Mouse (Mus musculus): ENCODE measurements around the gene Zmynd11. TPM values are rescaled to one million over a fixed set of nuclear protein-coding genes. Genes with fewer than 3 reads are reported as not detected.
"Not testable (repeated sequence)": the region's sequence is repeated elsewhere in the genome, so short reads cannot be mapped to it uniquely, and the experiment has no call there.

Gene Zmynd11
- polyA plus RNA-seq, 1 experiment from 2014 or later, result 163 TPM

GRCm38 (mm10) chr13:9753706-9754105 is 11.4 kb downstream of the Zmynd11 start:
- DNase-seq (peak; percentile 28), ATAC-seq (ENCODE audit: insufficient read depth) (no peak)
- Histone ChIP-seq H3K27me3 (ENCODE audit: insufficient read depth, low read length) (no peaks in the 10 kb centered on the region), H3K36me3 (ENCODE audit: insufficient read depth) (no peaks in the 10 kb centered on the region), H3K27ac (ENCODE audit: low read depth) (no peak overlapping the region; the same call in 1 of the 2 replicates), H3K9me3 (ENCODE audit: low read depth, low read length) (no peaks in the 10 kb centered on the region), H3K4me2 (no peak overlapping the region), H3K4me3 (ENCODE audit: low read depth, low read length) (no peak overlapping the region), H3K9ac (no peak overlapping the region), H3K4me1 (ENCODE audit: insufficient read depth) (peaks cover 16% of the 10 kb centered on the region; the same call in 1 of the 2 replicates)
- 36% methylated on average over 3 of the region's 3 CpGs for WGBS
- no peak for TF ChIP-seq CTCF (IDR thresholded peaks at IDR 0.05; ENCODE audit: low read depth)

- Histone ChIP-seq H3K4me2 (no peak overlapping the region), H3K4me3 (ENCODE audit: low read depth, low read length) (no peak overlapping the region), H3K27me3 (ENCODE audit: insufficient read depth, low read length) (no peaks in the 10 kb centered on the region), H3K9ac (no peak overlapping the region), H3K4me1 (ENCODE audit: insufficient read depth) (0 out of 2 replicates have a peak, but pooled peaks cover 6% of the 10 kb centered on the region), H3K9me3 (ENCODE audit: low read depth, low read length) (no peaks in the 10 kb centered on the region), H3K36me3 (ENCODE audit: insufficient read depth) (no peaks in the 10 kb centered on the region), H3K27ac (ENCODE audit: low read depth) (peak overlapping the region; percentile 50; the same call in 1 of the 2 replicates)
- DNase-seq (peak; percentile 73), ATAC-seq (ENCODE audit: insufficient read depth) (peak; percentile 35; the same call in 1 of the 2 replicates)
- no peak for TF ChIP-seq CTCF (IDR thresholded peaks at IDR 0.05; ENCODE audit: low read depth)
- 20% methylated on average over 1 of the region's 1 CpGs for WGBS
Observed at GRCm38 (mm10) chr13:9750320-9750719, 14.8 kb downstream of the Zmynd11 start.

DNA sequence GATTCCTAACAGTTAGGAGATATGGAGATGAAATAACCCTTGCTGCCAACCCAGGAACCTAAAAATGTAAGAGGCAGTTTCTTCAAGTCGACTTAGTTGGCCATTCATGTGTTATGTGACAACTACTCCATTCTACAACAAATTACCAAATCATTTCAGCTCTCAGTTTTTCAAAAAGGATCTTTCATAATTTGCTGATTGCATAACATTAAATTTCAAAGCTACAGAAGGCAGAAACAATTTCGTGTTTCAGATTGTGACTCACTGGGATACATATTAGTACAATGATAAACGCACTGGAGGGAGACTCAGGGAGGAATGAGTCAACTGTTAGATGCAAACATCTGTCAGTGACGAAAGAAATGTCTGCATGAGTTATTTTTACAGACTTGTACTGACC is 15.3 kb downstream of the Zmynd11 start:
- Histone ChIP-seq H3K9ac (no peak overlapping the region), H3K36me3 (ENCODE audit: insufficient read depth) (no peaks in the 10 kb centered on the region), H3K9me3 (ENCODE audit: low read depth, low read length) (no peaks in the 10 kb centered on the region), H3K27ac (ENCODE audit: low read depth) (no peak overlapping the region), H3K4me3 (ENCODE audit: low read depth, low read length) (no peak overlapping the region), H3K4me1 (ENCODE audit: insufficient read depth) (0 out of 2 replicates have a peak, but pooled peaks cover 6% of the 10 kb centered on the region), H3K27me3 (ENCODE audit: insufficient read depth, low read length) (no peaks in the 10 kb centered on the region), H3K4me2 (no peak overlapping the region)
- ATAC-seq (ENCODE audit: insufficient read depth) (no peak), DNase-seq (no peak)
- 53% methylated on average over 4 of the region's 4 CpGs for WGBS
- TF ChIP-seq CTCF (IDR thresholded peaks at IDR 0.05; ENCODE audit: low read depth), result no peak

GRCm38 (mm10) chr13:9738190-9738589 is 26.9 kb downstream of the Zmynd11 start:
- no peak overlapping the region for H3K9ac ChIP-seq
- H3K9me3 ChIP-seq (ENCODE audit: low read depth, low read length), result no peaks in the 10 kb centered on the region
- 67% methylated on average over 2 of the region's 2 CpGs for WGBS
- no peak for TF ChIP-seq CTCF (IDR thresholded peaks at IDR 0.05; ENCODE audit: low read depth)
- H3K36me3 ChIP-seq (ENCODE audit: insufficient read depth), result peaks cover 12% of the 10 kb centered on the region; the same call in 1 of the 2 replicates
- no peak for ATAC-seq (ENCODE audit: insufficient read depth)
- H3K4me3 ChIP-seq (ENCODE audit: low read depth, low read length), result no peak overlapping the region
- no peak overlapping the region for H3K4me2 ChIP-seq
- no peak for DNase-seq
- no peak overlapping the region for H3K27ac ChIP-seq (ENCODE audit: low read depth)
- H3K4me1 ChIP-seq (ENCODE audit: insufficient read depth), result no peaks in the 10 kb centered on the region
- no peaks in the 10 kb centered on the region for H3K27me3 ChIP-seq (ENCODE audit: insufficient read depth, low read length)

DNA sequence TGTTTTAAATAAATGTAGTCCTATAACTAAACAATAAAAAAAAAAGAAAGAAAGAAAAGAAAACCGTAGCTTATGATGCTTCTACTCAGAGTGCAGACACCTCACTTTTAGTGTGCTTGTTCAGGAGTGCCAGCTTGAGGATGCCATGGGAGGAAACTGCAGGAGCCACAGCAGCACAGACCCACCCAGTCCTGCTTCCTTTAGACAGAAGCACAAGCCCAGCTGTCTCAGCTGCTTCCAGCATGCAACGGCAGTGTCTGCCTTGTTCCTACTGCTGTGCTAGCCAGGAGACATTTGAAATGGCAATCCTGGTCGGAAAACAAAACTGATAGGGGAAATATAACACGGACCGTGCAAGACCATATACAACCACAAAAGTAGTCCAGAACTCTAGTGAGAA is 28.1 kb downstream of the Zmynd11 start:
- 74% methylated on average over 5 of the region's 5 CpGs for WGBS
- DNase-seq, result peak; percentile 14

DNA sequence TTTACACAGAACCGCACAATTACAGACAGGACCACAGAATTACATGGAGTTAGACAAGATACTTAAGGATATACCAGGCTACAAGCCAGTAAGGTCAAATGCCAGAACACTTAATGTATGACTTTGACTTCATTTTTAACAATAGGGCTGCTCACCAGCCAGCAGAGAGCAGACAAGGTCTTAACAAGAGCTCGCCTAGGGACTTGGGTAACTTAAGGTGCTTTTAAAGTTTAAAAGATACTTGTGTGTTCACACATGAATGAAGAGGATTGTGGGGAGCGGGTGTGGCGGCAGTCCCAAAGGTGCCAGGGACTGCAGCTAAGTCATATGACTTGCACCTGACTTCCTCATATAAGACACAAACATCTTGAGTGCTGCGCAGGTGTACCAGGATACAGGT is 32.9 kb downstream of the Zmynd11 start:
- H3K27ac ChIP-seq (ENCODE audit: low read depth); H3K4me2 ChIP-seq; H3K27me3 ChIP-seq (ENCODE audit: insufficient read depth, low read length); H3K9ac ChIP-seq; H3K4me1 ChIP-seq (ENCODE audit: insufficient read depth); DNase-seq; ATAC-seq (ENCODE audit: insufficient read depth); H3K9me3 ChIP-seq (ENCODE audit: low read depth, low read length); H3K4me3 ChIP-seq (ENCODE audit: low read depth, low read length): not testable (repeated sequence)
- peaks cover 25% of the 10 kb centered on the region; the same call in 1 of the 2 replicates for H3K36me3 ChIP-seq (ENCODE audit: insufficient read depth)
- WGBS, result 90% methylated on average over 4 of the region's 5 CpGs

More for the DNA sequence above, 28.1 kb downstream of the Zmynd11 start:
- Histone ChIP-seq H3K4me3 (ENCODE audit: low read depth, low read length) (no peak overlapping the region), H3K36me3 (ENCODE audit: insufficient read depth) (peaks cover 16% of the 10 kb centered on the region; the same call in 1 of the 2 replicates), H3K9me3 (ENCODE audit: low read depth, low read length) (no peaks in the 10 kb centered on the region), H3K4me1 (ENCODE audit: insufficient read depth) (no peaks in the 10 kb centered on the region), H3K4me2 (no peak overlapping the region), H3K27me3 (ENCODE audit: insufficient read depth, low read length) (no peaks in the 10 kb centered on the region), H3K9ac (no peak overlapping the region), H3K27ac (ENCODE audit: low read depth) (no peak overlapping the region)
- no peak for TF ChIP-seq CTCF (IDR thresholded peaks at IDR 0.05; ENCODE audit: low read depth)
- no peak for ATAC-seq (ENCODE audit: insufficient read depth)

DNA sequence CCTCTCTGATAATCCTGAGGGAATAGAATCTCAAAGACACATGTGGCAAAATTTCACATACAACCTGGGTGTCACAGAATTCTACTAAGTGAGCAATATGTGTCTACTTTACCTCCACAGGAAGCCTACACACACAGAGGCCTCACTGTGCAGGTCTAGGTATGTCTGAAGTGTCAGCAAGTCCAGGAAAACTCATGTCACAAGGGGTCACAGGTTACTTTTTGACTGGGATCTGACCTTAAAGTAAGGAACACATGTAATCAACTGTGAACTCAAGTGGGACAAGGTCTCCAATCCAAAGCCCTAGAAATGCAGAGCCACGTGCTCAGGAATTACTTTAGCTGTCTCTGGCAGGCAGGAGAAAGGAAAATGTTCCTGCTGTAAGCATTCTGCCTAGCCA is 36.1 kb downstream of the Zmynd11 start:
- Histone ChIP-seq H3K4me3 (ENCODE audit: low read depth, low read length) (no peak overlapping the region), H3K4me1 (ENCODE audit: insufficient read depth) (no peaks in the 10 kb centered on the region), H3K36me3 (ENCODE audit: insufficient read depth) (peaks cover 35% of the 10 kb centered on the region), H3K27me3 (ENCODE audit: insufficient read depth, low read length) (no peaks in the 10 kb centered on the region), H3K9ac (no peak overlapping the region), H3K4me2 (no peak overlapping the region), H3K9me3 (ENCODE audit: low read depth, low read length) (no peaks in the 10 kb centered on the region), H3K27ac (ENCODE audit: low read depth) (no peak overlapping the region)
- no peak for ATAC-seq (ENCODE audit: insufficient read depth)
- no peak for DNase-seq
- WGBS, result 38% methylated on average over 1 of the region's 1 CpGs
- TF ChIP-seq CTCF (IDR thresholded peaks at IDR 0.05; ENCODE audit: low read depth), result no peak

DNA sequence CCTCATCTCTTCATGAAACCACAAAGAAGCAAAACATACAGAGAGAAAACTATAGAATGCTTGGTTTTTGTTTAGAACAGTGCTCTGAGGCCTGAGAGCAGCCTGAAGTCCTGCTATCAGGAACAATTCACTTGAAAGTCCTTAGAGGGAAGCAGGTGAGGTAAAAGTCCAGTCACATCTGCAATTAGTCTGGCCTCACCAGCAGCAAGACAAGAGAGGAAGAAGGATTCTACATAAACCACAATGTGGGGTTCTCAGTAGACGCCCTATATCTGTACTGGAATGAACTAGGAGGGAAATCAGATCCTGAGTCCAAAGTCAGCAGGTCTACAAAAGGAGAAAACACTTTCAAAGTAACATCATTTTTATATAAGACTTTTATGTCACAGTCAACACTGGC is 49.9 kb downstream of the Zmynd11 start:
- Histone ChIP-seq H3K4me2 (no peak overlapping the region), H3K9me3 (ENCODE audit: low read depth, low read length) (no peaks in the 10 kb centered on the region), H3K4me3 (ENCODE audit: low read depth, low read length) (no peak overlapping the region), H3K27me3 (ENCODE audit: insufficient read depth, low read length) (no peaks in the 10 kb centered on the region), H3K36me3 (ENCODE audit: insufficient read depth) (peaks cover 26% of the 10 kb centered on the region), H3K4me1 (ENCODE audit: insufficient read depth) (no peaks in the 10 kb centered on the region), H3K9ac (no peak overlapping the region), H3K27ac (ENCODE audit: low read depth) (no peak overlapping the region)
- DNase-seq (no peak), ATAC-seq (ENCODE audit: insufficient read depth) (no peak)
- 84% methylated on average over 1 of the region's 1 CpGs for WGBS
- TF ChIP-seq CTCF (IDR thresholded peaks at IDR 0.05; ENCODE audit: low read depth), result no peak
